Mouse (Mus musculus) kidney, embryonic 15.5 days (tissue): Measurements from ENCODE around the gene Psma5. TPM values are rescaled to one million over a fixed set of nuclear protein-coding genes. Genes with fewer than 3 reads are reported as not detected.

ENCODE experiments used
- ATAC-seq: fragments of 200-750 bp; cut with Nextera tagmentation; replicated peaks from 2 replicates; pipeline ENCODE4 v1.8.0; 2017; ENCODE audit warnings: moderate TSS enrichment; ENCODE audit not compliant: low FRiP score
- H3K27ac ChIP-seq: fragments of 300-500 bp; sonication (generic); 2 replicates; pipeline ENCODE4 v1.5.1; 2015; ENCODE audit warnings: mild to moderate bottlenecking, inconsistent platforms
- H3K27me3 ChIP-seq: fragments of 300-500 bp; sonication (generic); 2 replicates; pipeline ENCODE4 v1.6.1; 2015; ENCODE audit warnings: inconsistent platforms
- H3K36me3 ChIP-seq: fragments of 300-500 bp; sonication (generic); 2 replicates; pipeline ENCODE4 v1.6.1; 2015; ENCODE audit warnings: inconsistent platforms
- H3K4me1 ChIP-seq: fragments of 300-500 bp; sonication (generic); 2 replicates; pipeline ENCODE4 v1.6.1; 2015; ENCODE audit warnings: inconsistent platforms
- H3K4me2 ChIP-seq: fragments of 300-500 bp; sonication (generic); 2 replicates; pipeline ENCODE4 v1.6.1; 2015; ENCODE audit warnings: moderate library complexity, mild to moderate bottlenecking, inconsistent platforms
- H3K4me3 ChIP-seq: fragments of 300-500 bp; sonication (generic); replicated peaks from 2 replicates; pipeline ENCODE4 v1.5.1; 2015; ENCODE audit warnings: mild to moderate bottlenecking, inconsistent platforms
- H3K9ac ChIP-seq: fragments of 300-500 bp; sonication (generic); 2 replicates; pipeline ENCODE4 v1.6.1; 2015; ENCODE audit warnings: mild to moderate bottlenecking, inconsistent platforms
- H3K9me3 ChIP-seq: fragments of 300-500 bp; sonication (generic); replicated peaks from 2 replicates; pipeline ENCODE4 v1.6.1; 2016; ENCODE audit warnings: inconsistent platforms
- WGBS: fragments of 180-500 bp; shearing (Covaris S2); methylation state at CpG from one replicate; pipeline ENCODE4 v1.1.7; 2015; ENCODE audit warnings: mixed read lengths; 5-methylcytosine and 5-hydroxymethylcytosine counted together
- polyA plus RNA-seq: library from polyadenylated mRNA; unstranded; fragments of >200 nt; fragmentation: Nextera tagmentation; extraction: Ambion mirVana; gene quantifications from 2 replicates; pipeline ENCODE4 v1.2.1, GENCODE M21; 2015

Psma5 gene
- polyA plus RNA-seq, 1 experiment from 2014 or later: 296 TPM

GRCm38 (mm10) chr3:108297050-108297419 is 40.3 kb downstream of the Psma5 start:
- Histone ChIP-seq H3K27ac (peak overlapping the region; percentile 28), H3K27me3 (no peaks in the 10 kb centered on the region), H3K4me3 (no peak overlapping the region), H3K4me2 (no peak overlapping the region), H3K4me1 (peaks cover 40% of the 10 kb centered on the region), H3K9ac (no peak overlapping the region), H3K9me3 (no peaks in the 10 kb centered on the region), H3K36me3 (no peaks in the 10 kb centered on the region)
- ATAC-seq: peak; percentile 50
- WGBS: 72% methylated on average over 7 of the region's 7 CpGs

DNA sequence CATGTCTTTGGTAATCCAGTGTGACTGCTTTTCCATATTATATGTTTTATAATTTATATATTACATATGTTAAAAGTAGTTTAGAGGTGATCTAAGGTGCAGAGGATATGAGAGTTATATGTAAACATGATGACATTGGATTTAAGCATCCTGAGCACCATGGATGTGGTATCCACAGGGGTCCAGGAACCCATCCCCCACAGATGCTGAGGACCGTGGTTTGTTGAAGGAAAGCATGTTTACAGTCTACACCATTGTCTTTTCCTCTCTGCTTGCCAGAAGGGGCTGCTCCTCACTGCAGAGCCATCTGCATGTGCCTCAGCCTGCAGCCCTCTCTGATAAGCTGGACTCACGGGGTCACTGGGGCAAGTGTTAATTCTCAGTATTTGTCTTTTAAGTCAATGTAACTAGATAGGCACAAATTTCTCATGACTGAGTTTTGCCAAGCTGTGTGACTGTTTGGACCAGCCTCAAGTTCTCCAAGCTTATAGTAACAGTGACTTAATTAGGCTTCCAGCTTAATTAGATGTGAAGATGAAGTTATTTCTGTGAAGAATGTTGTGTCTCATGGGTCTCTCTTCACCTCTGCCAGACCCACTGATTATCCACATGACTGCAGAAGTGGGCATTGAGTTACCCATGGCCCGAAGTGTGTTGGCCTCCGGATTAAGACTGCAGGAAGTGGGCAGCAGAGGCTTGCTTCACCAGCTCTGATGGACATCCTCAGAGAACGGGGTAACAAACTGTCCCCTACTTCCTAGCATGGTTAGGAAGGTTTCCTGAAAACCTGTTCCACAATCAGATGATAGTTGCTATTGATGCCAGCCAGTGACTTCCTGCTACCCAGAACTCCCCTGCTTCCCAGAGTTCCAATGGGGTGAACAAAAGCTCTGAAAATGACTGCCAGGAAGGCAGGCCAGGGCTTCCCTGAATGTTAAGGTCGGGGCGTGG is 41.2 kb downstream of the Psma5 start:
- H3K36me3 ChIP-seq: no peaks in the 10 kb centered on the region
- WGBS: 69% methylated on average over 7 of the region's 7 CpGs
- no peaks in the 10 kb centered on the region for H3K27me3 ChIP-seq
- no peaks in the 10 kb centered on the region for H3K9me3 ChIP-seq
- ATAC-seq: no peak
- H3K27ac ChIP-seq: no peak overlapping the region
- H3K4me1 ChIP-seq: peaks cover 40% of the 10 kb centered on the region
- no peak overlapping the region for H3K4me2 ChIP-seq
- no peak overlapping the region for H3K9ac ChIP-seq
- no peak overlapping the region for H3K4me3 ChIP-seq

- Histone ChIP-seq H3K27ac (no peak overlapping the region), H3K9ac (no peak overlapping the region), H3K36me3 (no peaks in the 10 kb centered on the region), H3K4me3 (no peak overlapping the region), H3K9me3 (no peaks in the 10 kb centered on the region), H3K4me2 (no peak overlapping the region), H3K4me1 (peaks cover 31% of the 10 kb centered on the region), H3K27me3 (no peaks in the 10 kb centered on the region)
- WGBS: 62% methylated on average over 6 of the region's 6 CpGs
- ATAC-seq: no peak
Measured at GRCm38 (mm10) chr3:108300455-108301030, 43.8 kb downstream of the Psma5 start.

DNA sequence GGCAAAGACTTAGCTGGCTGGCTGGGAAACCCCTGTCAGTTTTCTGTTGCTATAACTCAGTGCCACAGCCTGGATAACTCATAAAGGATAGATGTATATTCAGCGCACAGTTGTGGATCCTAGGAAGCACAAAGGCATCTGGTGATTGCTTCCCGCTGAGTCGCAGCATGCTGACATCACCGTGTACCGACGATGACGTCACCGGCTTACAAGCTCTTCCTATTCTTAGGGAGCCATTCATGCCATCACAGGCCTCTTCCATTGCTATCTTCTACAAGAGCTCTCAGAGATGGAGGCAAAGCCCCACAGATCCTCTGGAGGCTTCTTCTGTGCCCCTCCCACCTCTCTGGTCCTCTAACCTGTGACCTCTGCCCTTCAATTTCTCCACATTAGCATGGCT is 47.0 kb downstream of the Psma5 start:
- H3K9me3 ChIP-seq: no peaks in the 10 kb centered on the region
- H3K27ac ChIP-seq: no peak overlapping the region
- 90% methylated on average over 8 of the region's 8 CpGs for WGBS
- no peak overlapping the region for H3K4me2 ChIP-seq
- H3K36me3 ChIP-seq: no peaks in the 10 kb centered on the region
- H3K27me3 ChIP-seq: no peaks in the 10 kb centered on the region
- peaks cover 18% of the 10 kb centered on the region; the same call in 1 of the 2 replicates for H3K4me1 ChIP-seq
- no peak for ATAC-seq
- H3K9ac ChIP-seq: no peak overlapping the region
- H3K4me3 ChIP-seq: no peak overlapping the region

GRCm38 (mm10) chr3:108304747-108305146 is 48.0 kb downstream of the Psma5 start:
- H3K9ac ChIP-seq: no peak overlapping the region
- no peaks in the 10 kb centered on the region for H3K36me3 ChIP-seq
- peaks cover 18% of the 10 kb centered on the region; the same call in 1 of the 2 replicates for H3K4me1 ChIP-seq
- H3K9me3 ChIP-seq: no peaks in the 10 kb centered on the region
- H3K4me2 ChIP-seq: no peak overlapping the region
- H3K4me3 ChIP-seq: no peak overlapping the region
- no peaks in the 10 kb centered on the region for H3K27me3 ChIP-seq
- no peak for ATAC-seq
- no peak overlapping the region for H3K27ac ChIP-seq
- 79% methylated on average over 4 of the region's 4 CpGs for WGBS

GRCm38 (mm10) chr3:108306387-108306786 is 49.7 kb downstream of the Psma5 start:
- Histone ChIP-seq H3K27me3 (no peaks in the 10 kb centered on the region), H3K4me1 (peaks cover 15% of the 10 kb centered on the region; the same call in 1 of the 2 replicates), H3K9me3 (no peaks in the 10 kb centered on the region), H3K9ac (no peak overlapping the region), H3K4me3 (no peak overlapping the region), H3K4me2 (no peak overlapping the region), H3K36me3 (peaks cover 5% of the 10 kb centered on the region; the same call in 1 of the 2 replicates), H3K27ac (no peak overlapping the region)
- no peak for ATAC-seq
- WGBS: 58% methylated on average over 3 of the region's 3 CpGs

- Histone ChIP-seq H3K27ac (no peak overlapping the region), H3K4me3 (no peak overlapping the region), H3K9ac (no peak overlapping the region), H3K4me2 (no peak overlapping the region), H3K4me1 (peaks cover 15% of the 10 kb centered on the region; the same call in 1 of the 2 replicates), H3K27me3 (no peaks in the 10 kb centered on the region), H3K9me3 (no peaks in the 10 kb centered on the region), H3K36me3 (peaks cover 8% of the 10 kb centered on the region; the same call in 1 of the 2 replicates)
- WGBS: 80% methylated on average over 6 of the region's 6 CpGs
- no peak for ATAC-seq
Measured at GRCm38 (mm10) chr3:108307485-108307884, 50.8 kb downstream of the Psma5 start.

DNA sequence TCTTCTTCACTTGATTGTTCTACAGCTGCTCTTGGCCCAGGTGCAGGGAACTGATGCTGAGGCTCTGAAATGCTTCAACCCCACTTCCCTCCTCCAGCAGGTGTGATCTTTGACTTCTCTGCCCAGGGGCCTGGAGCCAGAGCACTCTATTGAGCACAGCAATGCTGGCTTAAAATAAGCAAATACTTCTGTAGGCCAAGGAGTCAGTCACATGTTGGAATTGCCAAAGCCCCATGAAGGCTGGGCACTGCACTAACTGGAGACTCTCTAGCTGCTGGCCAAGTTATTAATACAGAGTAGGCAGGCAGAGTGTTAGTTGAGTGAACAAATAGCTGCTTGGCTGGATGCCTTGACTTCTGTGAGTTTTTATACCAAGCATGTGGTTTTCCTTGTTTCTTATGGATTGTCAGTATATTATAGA is 54.2 kb downstream of the Psma5 start:
- Histone ChIP-seq H3K4me1 (peaks cover 8% of the 10 kb centered on the region; the same call in 1 of the 2 replicates), H3K4me3 (no peak overlapping the region), H3K27me3 (no peaks in the 10 kb centered on the region), H3K4me2 (no peak overlapping the region), H3K27ac (no peak overlapping the region), H3K36me3 (peaks cover 8% of the 10 kb centered on the region; the same call in 1 of the 2 replicates), H3K9me3 (no peaks in the 10 kb centered on the region), H3K9ac (no peak overlapping the region)
- ATAC-seq: no peak

DNA sequence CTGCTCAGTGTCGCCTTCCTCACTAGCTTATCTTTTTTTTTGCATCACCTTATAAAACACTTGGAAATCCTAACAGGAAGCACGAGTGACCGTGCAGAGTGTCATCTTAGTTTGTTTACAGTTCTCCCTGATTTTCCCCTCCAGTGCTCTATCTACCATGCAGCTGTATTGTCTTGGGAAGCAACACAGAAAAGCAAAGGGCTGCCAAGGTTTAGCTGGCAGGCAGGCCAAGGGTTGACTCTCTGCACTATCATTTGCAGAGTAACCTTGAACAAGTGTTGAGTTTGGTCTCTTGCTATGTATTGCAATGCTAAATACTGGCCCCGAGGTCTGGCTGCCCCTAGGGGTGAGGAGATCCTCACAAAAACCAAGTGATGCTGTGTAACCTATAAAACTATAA is 55.0 kb downstream of the Psma5 start:
- H3K4me3 ChIP-seq: no peak overlapping the region
- ATAC-seq: no peak
- H3K27me3 ChIP-seq: no peaks in the 10 kb centered on the region
- 0 out of 2 replicates have a peak, but pooled peaks cover under 1% of the 10 kb centered on the region for H3K4me1 ChIP-seq
- no peak overlapping the region for H3K9ac ChIP-seq
- H3K4me2 ChIP-seq: no peak overlapping the region
- H3K36me3 ChIP-seq: peaks cover 8% of the 10 kb centered on the region; the same call in 1 of the 2 replicates
- WGBS: 74% methylated on average over 4 of the region's 4 CpGs
- no peak overlapping the region for H3K27ac ChIP-seq
- no peaks in the 10 kb centered on the region for H3K9me3 ChIP-seq

DNA sequence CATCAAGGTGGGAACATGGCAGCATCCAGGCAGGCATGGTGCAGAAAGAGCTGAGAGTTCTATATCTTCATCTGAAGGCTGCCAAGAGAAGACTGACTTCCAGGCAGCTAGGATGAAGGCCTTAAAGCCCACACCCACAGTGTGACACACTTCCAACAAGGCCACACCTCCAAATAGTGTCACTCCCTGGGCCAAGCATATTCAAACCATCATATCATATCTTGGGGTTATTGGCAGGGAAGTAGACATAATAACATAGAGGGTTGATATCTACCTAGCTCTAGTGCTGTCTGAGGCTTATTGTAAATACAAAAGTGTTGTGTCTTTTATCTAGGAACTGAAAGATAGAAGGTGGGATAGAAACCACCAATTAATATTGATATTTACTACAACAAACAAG is 55.7 kb downstream of the Psma5 start:
- no peak for ATAC-seq
- no peak overlapping the region for H3K4me2 ChIP-seq
- no peaks in the 10 kb centered on the region for H3K27me3 ChIP-seq

GRCm38 (mm10) chr3:108313138-108313537 is 56.4 kb downstream of the Psma5 start:
- Histone ChIP-seq H3K4me1 (no peaks in the 10 kb centered on the region), H3K27ac (no peak overlapping the region), H3K4me2 (no peak overlapping the region), H3K27me3 (no peaks in the 10 kb centered on the region), H3K36me3 (peaks cover 8% of the 10 kb centered on the region; the same call in 1 of the 2 replicates), H3K9ac (no peak overlapping the region), H3K9me3 (no peaks in the 10 kb centered on the region), H3K4me3 (no peak overlapping the region)
- WGBS: 90% methylated on average over 4 of the region's 4 CpGs
- no peak for ATAC-seq

More for the DNA sequence above, 55.7 kb downstream of the Psma5 start:
- H3K9me3 ChIP-seq: no peaks in the 10 kb centered on the region
- H3K4me3 ChIP-seq: no peak overlapping the region
- no peak overlapping the region for H3K9ac ChIP-seq
- no peaks in the 10 kb centered on the region for H3K4me1 ChIP-seq
- peaks cover 8% of the 10 kb centered on the region; the same call in 1 of the 2 replicates for H3K36me3 ChIP-seq
- H3K27ac ChIP-seq: no peak overlapping the region

GRCm38 (mm10) chr3:108314038-108314675 is 57.4 kb downstream of the Psma5 start:
- no peaks in the 10 kb centered on the region for H3K9me3 ChIP-seq
- WGBS: 54% methylated on average over 8 of the region's 8 CpGs
- H3K4me1 ChIP-seq: no peaks in the 10 kb centered on the region
- no peak for ATAC-seq
- no peak overlapping the region for H3K4me2 ChIP-seq
- no peaks in the 10 kb centered on the region for H3K27me3 ChIP-seq
- H3K36me3 ChIP-seq: peaks cover 8% of the 10 kb centered on the region; the same call in 1 of the 2 replicates
- no peak overlapping the region for H3K27ac ChIP-seq
- H3K4me3 ChIP-seq: no peak overlapping the region
- H3K9ac ChIP-seq: no peak overlapping the region
